Mouse (Mus musculus) kidney, embryonic 15.5 days (tissue): ENCODE measurements at regions not wholly inside any gene's neighbourhood (a gene's known extent, or its start where the extent isn't known, plus 50 kb on each side); places are given as distances from the start of the nearest gene placed in this dataset.

ENCODE experiments used
- ATAC-seq: fragments of 200-750 bp; cut with Nextera tagmentation; replicated peaks from 2 replicates; pipeline ENCODE4 v1.8.0; 2017; ENCODE audit warnings: moderate TSS enrichment; ENCODE audit not compliant: low FRiP score
- H3K27ac ChIP-seq: fragments of 300-500 bp; sonication (generic); 2 replicates; pipeline ENCODE4 v1.5.1; 2015; ENCODE audit warnings: mild to moderate bottlenecking, inconsistent platforms
- H3K27me3 ChIP-seq: fragments of 300-500 bp; sonication (generic); 2 replicates; pipeline ENCODE4 v1.6.1; 2015; ENCODE audit warnings: inconsistent platforms
- H3K36me3 ChIP-seq: fragments of 300-500 bp; sonication (generic); 2 replicates; pipeline ENCODE4 v1.6.1; 2015; ENCODE audit warnings: inconsistent platforms
- H3K4me1 ChIP-seq: fragments of 300-500 bp; sonication (generic); 2 replicates; pipeline ENCODE4 v1.6.1; 2015; ENCODE audit warnings: inconsistent platforms
- H3K4me2 ChIP-seq: fragments of 300-500 bp; sonication (generic); 2 replicates; pipeline ENCODE4 v1.6.1; 2015; ENCODE audit warnings: moderate library complexity, mild to moderate bottlenecking, inconsistent platforms
- H3K4me3 ChIP-seq: fragments of 300-500 bp; sonication (generic); replicated peaks from 2 replicates; pipeline ENCODE4 v1.5.1; 2015; ENCODE audit warnings: mild to moderate bottlenecking, inconsistent platforms
- H3K9ac ChIP-seq: fragments of 300-500 bp; sonication (generic); 2 replicates; pipeline ENCODE4 v1.6.1; 2015; ENCODE audit warnings: mild to moderate bottlenecking, inconsistent platforms
- H3K9me3 ChIP-seq: fragments of 300-500 bp; sonication (generic); replicated peaks from 2 replicates; pipeline ENCODE4 v1.6.1; 2016; ENCODE audit warnings: inconsistent platforms
- WGBS: fragments of 180-500 bp; shearing (Covaris S2); methylation state at CpG from one replicate; pipeline ENCODE4 v1.1.7; 2015; ENCODE audit warnings: mixed read lengths; 5-methylcytosine and 5-hydroxymethylcytosine counted together

- 93% methylated on average over 9 of the region's 9 CpGs for WGBS
Observed at GRCm38 (mm10) chr15:37065926-37066550, 58.5 kb upstream of the Zfp706 start.

DNA sequence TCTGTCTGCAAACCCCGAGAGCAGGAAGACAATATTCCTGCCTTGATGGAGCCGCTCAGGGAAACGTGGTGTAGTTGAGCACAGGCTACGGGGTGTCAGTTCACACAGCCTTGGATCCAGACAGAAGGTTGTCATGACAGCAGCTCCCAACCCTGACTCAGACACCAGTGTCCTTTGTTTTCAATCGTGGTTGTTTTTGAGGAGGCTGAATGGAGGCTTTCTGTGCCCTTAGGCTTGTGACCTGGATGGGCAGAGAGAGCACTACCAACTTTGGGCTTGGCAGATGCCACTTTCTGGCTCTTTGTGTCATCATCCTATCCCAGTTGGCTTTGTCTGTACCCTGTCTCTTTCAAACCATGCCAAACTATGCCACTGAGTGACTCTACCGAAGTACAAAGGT, 57.8 kb upstream of the Zfp706 start:
- Histone ChIP-seq H3K36me3 (no peaks in the 10 kb centered on the region), H3K4me3 (no peak overlapping the region), H3K9ac (no peak overlapping the region), H3K4me2 (no peak overlapping the region), H3K9me3 (no peaks in the 10 kb centered on the region), H3K27me3 (no peaks in the 10 kb centered on the region), H3K27ac (no peak overlapping the region), H3K4me1 (no peaks in the 10 kb centered on the region)
- WGBS = 88% methylated on average over 6 of the region's 6 CpGs
- ATAC-seq = no peak

More at GRCm38 (mm10) chr15:37065926-37066550, 58.5 kb upstream of the Zfp706 start:
- Histone ChIP-seq H3K9ac (no peak overlapping the region), H3K27me3 (no peaks in the 10 kb centered on the region), H3K4me3 (no peak overlapping the region), H3K4me2 (no peak overlapping the region), H3K4me1 (no peaks in the 10 kb centered on the region), H3K27ac (no peak overlapping the region), H3K9me3 (no peaks in the 10 kb centered on the region), H3K36me3 (no peaks in the 10 kb centered on the region)
- ATAC-seq = no peak

- Histone ChIP-seq H3K36me3 (no peaks in the 10 kb centered on the region), H3K27ac (no peak overlapping the region), H3K4me2 (no peak overlapping the region), H3K4me3 (no peak overlapping the region), H3K4me1 (no peaks in the 10 kb centered on the region), H3K27me3 (no peaks in the 10 kb centered on the region), H3K9ac (no peak overlapping the region), H3K9me3 (no peaks in the 10 kb centered on the region)
- ATAC-seq = no peak
- WGBS = 83% methylated on average over 6 of the region's 6 CpGs
Observed at GRCm38 (mm10) chr15:37063781-37064383, 56.3 kb upstream of the Zfp706 start.

DNA sequence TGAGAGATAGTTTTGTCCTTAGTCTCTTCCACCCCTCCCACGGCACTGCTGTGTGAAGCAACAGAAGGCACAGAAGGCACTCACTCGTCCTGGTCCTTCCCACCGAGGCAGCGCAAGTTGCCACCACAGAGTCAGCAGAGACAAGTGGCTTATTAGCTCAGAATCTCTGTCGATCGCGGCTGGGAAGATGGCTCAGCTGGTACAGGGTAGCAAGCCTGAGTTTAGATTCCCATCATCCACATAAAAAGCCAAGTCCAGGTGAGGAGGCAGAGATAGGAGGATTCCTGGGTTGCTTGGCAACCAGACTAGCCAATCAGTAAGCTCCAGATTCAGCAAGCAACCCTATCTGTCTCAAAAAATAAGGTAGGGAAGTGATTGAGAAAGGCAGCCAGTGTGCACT, 55.0 kb upstream of the Zfp706 start:
- no peaks in the 10 kb centered on the region for H3K36me3 ChIP-seq
- ATAC-seq = no peak
- H3K27ac ChIP-seq = no peak overlapping the region
- no peak overlapping the region for H3K4me2 ChIP-seq
- WGBS = 88% methylated on average over 7 of the region's 7 CpGs
- H3K4me1 ChIP-seq = no peaks in the 10 kb centered on the region
- H3K9ac ChIP-seq = no peak overlapping the region
- H3K27me3 ChIP-seq = no peaks in the 10 kb centered on the region
- no peaks in the 10 kb centered on the region for H3K9me3 ChIP-seq
- H3K4me3 ChIP-seq = no peak overlapping the region

- Histone ChIP-seq H3K4me3 (no peak overlapping the region), H3K4me2 (no peak overlapping the region), H3K9me3 (no peaks in the 10 kb centered on the region), H3K4me1 (no peaks in the 10 kb centered on the region), H3K27me3 (no peaks in the 10 kb centered on the region), H3K27ac (no peak overlapping the region), H3K36me3 (no peaks in the 10 kb centered on the region), H3K9ac (no peak overlapping the region)
- no peak for ATAC-seq
- 88% methylated on average over 6 of the region's 6 CpGs for WGBS
Observed at GRCm38 (mm10) chr15:37061501-37061900, 53.9 kb upstream of the Zfp706 start.

- Histone ChIP-seq H3K27ac (no peak overlapping the region), H3K4me2 (no peak overlapping the region), H3K36me3 (no peaks in the 10 kb centered on the region), H3K27me3 (no peaks in the 10 kb centered on the region), H3K4me1 (no peaks in the 10 kb centered on the region), H3K9ac (no peak overlapping the region), H3K9me3 (no peaks in the 10 kb centered on the region), H3K4me3 (no peak overlapping the region)
- 94% methylated on average over 6 of the region's 6 CpGs for WGBS
- no peak for ATAC-seq
Observed at GRCm38 (mm10) chr15:37060831-37061230, 53.3 kb upstream of the Zfp706 start.
